Mouse (Mus musculus) urinary bladder, postnatal 14 days (tissue): ENCODE results near the gene Zfp72.
A peak's percentile ranks its signal among the peaks of the same experiment; 100 is the strongest.

Experiments
- DNase-seq: peaks from one replicate; pipeline ENCODE4 v3.0.0; 2021; ENCODE audit warnings: low spot score

Gene Zfp72

DNA sequence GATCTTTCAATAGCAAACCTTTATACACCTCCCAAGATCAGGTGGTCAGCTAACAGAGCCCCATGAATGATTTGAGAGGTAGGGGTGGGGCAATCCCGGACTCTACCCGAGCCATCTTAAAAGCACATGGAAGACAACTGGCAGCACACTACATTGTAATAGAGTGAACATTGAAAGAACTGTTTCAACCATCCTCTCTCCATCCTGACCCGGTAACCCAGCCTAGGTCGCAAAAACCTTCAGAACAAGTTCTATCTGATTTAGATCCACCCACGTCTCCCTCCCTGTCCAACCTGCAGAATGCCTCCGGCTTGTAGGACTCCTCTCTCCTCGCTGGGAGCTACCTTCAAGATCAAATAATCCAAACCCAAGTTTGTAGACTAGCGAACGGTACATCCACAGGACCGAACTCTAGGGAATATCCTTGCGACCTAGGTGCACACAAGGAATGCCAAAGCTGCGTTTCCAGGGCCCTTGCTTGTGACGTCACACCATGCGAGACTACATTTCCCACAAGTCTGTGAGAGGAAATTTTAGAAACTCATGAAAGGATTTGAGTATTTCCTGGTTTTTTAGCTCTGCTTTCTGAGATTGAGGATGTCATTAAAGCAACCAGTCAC lies at the start of gene Zfp72:
Gene Zfp72, minus strand, starts transcription at position 466 of the 620 bp plus-strand sequence.
- peak; percentile 76 for DNase-seq

DNA sequence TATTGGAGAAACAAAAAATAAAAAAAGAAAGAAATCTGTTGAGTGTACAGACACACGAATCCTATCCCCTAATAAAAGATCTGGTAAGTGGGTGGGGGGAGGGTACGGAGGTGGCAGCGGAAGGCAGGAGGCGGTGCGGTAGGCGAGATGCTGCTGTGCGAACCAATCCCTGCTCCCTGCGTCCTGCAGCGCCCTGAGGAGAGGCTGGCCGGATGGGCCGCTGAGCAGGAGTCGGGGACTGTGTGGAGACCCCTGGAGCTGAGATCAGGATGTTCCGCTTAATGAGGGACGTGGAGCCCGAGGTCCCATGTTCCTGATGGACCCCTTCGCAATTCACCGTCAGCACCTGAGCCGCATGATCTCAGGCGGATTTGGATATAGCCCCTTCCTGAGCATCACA lies 49.3 kb upstream of the Zfp72 start:
- no peak for DNase-seq

DNA sequence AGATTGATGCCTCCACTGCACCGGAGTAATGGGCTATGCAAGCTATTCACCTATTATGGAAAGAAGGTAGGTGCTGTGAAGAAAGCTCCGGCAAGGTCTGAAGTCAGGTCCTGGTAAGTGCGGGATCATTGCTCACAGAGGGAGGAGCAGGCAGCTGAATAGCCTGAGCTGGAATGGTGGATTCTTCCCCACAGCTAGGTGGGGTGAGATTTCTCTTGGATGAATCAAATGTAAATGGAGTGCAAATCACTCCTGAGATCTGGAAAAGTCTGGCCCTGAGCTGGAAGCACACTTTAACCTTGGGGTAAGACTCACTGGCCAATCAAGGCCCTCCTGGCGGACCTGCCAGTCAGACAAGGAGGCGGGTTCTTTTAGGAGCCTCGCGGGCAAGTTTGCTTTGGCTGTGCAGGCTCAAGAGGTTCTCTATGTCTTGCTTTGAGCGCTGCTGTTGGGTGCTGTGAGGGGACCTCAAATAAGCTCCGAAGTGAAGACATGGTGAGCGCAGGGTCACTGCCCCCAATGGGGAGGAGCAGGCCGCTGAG lies 8.7 kb upstream of the Zfp72 start, which contains the start of gene Ftl1-ps1:
Gene Ftl1-ps1, plus strand, starts transcription at position 397 of the 542 bp plus-strand sequence.
- DNase-seq = no peak

DNA sequence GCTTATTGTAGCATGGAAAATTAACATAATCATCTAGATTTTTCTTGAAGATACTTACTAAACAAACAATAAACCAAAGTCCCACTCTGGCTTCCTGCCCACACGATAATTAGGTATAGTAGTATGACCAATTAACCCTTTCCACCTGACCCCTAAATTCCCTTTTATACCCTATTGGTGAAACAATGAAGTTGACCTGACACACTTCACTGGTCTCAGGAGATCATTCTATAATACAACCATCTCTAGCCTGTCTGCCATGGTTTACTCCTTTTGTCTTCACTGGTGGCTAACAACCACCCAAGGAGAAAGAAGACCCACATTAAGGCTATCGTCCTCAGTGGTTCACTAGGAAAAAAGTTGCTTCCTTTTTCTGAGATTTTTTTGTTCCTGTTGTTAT lies 520 bp upstream of the Zfp72 start:
- DNase-seq = no peak

DNA sequence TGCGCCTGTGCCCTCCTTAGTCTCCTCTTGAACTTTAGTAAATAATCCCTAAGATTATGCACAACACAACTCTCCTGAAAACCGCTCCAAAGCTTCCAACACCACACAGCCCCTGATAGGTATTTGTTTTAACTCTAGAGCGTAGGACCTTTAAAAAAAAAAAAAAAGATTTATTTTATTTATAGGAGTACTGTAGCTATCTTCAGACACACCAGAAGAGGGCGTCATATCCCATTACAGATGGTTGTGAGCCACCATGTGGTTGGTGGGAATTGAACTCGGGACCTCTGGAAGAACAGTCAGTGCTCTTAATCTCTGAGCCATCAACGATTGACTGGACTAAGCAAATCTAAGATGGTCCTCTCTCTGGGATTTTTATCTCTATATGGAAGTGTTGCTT lies 906 bp downstream of the Zfp72 start:
- no peak for DNase-seq

DNA sequence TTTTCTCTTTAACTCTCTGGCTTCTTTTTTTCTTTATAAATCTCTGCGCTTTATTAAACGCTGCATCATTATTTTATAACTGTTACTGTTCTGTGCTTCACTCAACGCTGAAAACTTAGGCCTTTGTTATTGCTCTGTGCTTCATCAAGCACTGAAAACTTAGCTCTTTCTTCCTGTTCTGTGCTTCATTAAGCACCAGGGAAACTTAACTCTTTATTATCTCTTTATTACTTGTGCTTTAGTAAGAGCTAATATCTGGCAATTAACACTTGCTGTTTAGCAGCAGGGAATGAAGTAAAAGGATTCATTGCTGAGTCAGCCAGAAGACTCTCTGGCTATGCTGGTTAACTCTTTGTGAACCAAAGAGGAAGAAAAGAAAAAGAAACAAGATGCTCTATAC lies 8.3 kb downstream of the Zfp72 start:
- no peak for DNase-seq

DNA sequence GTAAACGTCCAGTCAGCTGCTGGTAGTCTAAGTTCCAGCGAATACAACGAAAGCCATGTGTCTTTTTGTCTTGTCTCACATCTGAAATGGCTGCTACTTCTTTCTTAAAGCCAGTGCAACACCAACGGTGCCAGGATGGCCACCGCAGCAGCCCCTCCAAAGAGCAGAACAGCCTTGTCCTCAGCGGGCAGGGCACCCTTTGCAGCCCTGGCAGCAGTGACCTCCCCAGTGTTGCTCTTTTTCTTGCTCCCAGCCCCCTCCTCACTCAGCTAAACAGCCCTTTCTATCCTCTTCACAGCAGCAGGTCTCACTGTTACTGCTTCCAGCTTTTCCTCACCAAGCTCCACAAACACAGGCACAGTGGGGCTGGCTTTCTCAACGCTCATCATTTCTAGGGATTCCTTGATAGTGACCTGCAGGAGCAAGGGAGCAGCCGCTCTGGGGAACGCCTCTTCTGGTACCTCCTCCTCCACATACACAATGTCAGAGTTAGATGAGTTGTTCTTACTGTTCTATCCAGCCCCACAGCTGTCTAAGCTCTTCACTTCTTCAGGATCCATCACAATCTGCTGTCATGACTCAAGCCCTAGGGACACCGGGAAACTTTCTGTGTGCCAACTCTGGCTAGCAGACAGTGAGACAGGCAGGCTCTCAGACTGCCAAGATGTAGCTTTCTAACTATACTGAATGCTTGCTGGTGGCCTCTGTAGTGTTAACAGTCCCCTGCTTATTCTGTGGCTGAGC lies 8.9 kb downstream of the Zfp72 start:
- no peak for DNase-seq

DNA sequence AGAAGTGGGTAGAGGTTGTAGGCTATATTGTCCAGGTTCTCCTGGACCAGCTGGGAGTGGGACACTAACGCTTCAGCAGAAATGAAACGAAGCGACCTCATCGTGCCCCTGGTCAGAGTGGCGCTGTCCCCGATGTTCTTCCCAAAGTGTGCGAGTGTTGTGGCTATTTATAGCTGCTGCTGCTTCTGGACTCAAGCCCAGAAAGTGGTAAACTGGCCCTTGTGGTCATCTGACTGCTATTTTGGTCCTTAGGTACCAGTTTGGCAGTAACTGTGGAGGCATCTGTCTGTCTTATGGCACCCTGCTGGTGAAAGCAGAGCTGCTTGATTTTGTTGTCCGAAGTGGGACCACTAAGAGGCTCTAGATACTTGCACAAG lies 26.8 kb downstream of the Zfp72 start, which contains the start of gene Lrrc14b:
Gene Lrrc14b, minus strand, starts transcription at position 147 of the 377 bp plus-strand sequence.
- DNase-seq = no peak

DNA sequence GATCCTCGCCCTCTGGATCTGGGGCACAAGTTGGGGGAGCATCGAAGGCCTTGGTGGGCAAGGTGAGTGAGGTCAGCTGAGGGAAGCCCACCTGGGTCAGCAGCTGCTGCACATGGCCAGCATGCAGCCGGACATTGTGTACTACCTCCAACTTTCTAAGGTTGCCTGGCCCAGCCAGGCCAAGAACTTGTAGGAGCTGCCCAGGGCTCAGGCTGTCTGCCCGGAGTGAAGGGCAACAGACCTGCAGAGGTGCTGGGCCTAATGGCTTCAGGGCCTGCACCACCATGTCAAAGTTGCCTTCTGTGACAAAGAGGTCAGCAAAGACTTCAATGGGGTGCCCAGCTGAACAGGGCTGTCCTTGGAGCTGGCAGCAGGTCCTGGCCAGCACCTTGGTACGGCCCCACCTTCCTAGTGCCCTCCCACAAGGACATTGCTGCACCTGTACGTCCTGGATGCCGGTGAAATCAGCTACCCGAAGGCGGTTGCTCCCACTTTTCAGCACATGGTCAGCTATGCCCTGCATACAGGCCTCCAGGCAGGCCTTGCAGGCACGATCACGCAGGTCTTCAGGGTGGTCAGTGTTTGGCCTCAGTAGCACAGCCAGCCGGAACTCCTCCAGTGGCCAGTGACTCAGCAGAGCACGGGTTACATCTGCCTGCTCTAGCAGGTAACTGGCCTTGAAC lies 27.3 kb downstream of the Zfp72 start:
- DNase-seq = no peak

DNA sequence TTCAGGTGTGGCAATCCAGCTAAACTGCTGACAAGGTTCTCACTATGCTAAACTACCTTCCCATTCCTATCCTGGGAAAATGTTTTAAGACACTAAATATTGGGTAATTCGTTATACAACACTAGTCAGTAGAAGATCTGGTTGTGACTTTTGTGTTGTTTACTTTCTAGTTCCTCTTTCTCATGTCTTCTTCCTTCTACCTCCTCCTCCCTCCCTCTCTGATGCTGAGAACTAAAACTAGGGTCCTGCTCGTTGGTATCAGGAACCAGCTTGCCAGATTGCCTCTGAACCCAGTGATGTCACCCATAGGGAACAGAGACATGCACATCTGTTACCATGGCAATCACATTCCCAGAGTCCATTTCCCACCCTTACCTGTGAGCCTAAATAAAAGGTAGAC lies 28.4 kb downstream of the Zfp72 start:
- no peak for DNase-seq

DNA sequence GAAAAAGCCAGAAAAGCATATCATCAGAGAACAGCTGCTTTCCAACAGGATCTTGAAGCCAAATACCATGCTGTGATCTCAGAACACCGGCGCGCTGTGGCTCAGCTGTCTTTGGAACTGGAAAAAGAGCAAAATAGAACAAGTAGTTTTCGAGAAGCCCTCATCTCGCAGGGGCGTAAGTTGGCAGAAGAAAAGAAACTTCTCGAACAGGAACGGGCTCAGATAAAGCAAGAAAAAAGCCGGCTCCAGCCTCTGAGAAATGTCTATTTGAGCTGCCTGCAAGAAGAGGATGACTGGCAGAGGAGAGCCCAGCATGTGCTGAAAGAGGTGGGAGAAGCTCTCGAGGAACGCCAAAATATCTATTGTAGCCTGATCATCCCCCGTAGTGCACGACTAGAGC lies 34.1 kb downstream of the Zfp72 start:
- DNase-seq = no peak

DNA sequence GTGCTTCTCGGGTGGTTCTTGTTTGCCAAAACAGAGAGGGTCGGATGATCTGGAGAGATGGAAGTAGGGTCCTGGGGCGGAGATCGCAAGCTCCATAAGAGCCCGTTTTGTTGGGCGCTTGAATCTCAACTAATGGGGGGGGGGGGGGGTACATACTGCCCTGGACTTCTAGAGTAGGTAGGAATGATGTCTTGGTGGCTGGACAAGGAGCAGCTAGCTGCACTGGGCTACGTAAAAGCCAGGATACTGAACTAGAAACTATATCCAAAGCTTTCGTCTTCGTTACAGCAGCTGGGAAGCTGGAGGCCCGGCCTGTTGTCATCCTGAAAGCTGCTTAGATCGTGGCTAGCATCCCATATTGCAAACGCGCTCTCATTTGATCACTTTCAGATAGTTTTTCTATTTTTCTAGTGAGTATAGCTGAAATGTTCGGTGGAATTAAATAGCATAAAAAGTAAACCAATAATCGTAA lies 40.2 kb downstream of the Zfp72 start:
- no peak for DNase-seq

DNA sequence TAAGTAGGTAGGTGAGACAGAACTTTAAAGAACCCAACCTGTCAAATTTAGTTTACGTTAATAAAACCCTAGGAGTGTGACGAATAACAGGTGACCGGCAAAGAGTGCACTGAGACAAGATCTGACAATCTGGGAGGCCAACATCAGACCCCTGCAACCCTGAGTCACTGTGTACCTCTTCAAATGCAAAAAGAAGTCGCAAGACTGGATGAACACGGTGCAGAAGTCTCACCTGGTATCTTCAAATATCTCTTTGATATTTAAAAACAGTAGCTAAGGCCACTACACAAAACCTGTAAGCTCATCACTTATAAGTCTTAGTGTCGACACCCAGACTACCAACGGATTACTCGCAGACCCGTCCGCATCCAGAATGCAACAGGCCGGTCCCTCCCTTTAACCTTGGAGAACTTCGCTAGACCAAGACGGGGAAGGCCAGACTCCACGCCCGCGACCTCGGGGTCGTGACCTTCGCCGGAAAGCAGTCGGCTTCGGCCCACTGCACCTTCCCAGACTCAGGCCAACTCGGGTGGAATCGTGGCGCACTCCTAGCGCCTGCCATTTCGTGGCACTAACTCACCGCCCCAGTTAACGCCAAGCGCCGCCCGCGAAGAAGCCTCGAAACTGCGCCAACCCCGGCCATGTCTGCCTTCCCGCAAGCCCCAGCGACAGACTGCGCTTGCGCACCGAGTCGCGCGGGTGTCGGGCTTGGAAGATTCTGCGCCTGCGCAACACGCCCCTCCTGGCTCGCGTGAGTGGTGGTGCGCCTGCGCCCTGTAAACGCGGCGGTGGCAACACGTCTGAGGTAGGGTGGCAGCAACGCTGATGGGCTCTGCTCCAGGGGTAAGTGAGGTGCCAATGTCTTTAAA lies 40.8 kb downstream of the Zfp72 start, which contains the start of the genes Sdha and Ccdc127:
Gene Sdha, minus strand, starts transcription at position 715 of the 869 bp plus-strand sequence.
Gene Ccdc127, plus strand, starts transcription at position 744 of the 869 bp plus-strand sequence.
- peak; percentile 96 for DNase-seq

DNA sequence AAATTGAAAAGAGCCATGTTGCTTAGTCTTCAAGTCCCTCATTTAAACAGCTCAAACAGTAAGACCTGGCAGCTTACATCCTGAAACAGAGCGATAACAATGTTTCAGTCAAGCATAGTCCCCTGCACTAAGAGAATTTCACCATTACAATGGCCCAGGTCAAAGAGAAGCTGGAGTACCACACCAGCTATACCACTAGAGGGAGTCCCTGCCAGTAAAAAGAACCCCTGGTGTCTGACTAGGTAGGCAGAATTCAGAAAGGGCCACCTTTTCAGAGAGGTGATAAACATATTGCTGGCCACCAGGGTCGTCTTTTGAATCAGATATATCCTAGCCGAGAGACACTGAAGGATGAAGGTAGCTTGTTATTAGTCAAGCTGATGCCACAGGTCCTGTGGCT lies 49.6 kb downstream of the Zfp72 start:
- DNase-seq = peak; percentile 28

DNA sequence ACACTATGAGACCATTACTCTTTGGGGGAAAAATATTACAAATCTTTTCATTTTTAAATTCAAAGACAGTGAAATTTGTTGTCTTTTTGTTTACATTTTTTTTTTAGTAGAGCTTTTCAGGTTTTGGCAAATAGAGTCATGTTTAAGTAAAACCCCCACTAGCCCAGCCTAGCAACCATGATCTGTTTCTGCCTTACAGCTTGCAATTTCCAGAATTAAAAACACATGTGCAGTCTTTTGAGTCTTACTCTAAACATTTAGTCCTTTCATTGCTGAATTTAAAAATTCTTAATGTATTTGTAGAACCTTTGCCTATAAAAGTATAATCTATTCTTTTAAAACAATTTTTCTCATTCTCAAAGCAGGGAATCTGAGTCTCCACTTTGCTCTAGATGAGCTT lies 61.3 kb downstream of the Zfp72 start:
- no peak for DNase-seq
